Mouse (Mus musculus) forebrain, embryonic 16.5 days (tissue): ENCODE results near the gene Hibadh. TPM values are rescaled to one million over a fixed set of nuclear protein-coding genes. Genes with fewer than 3 reads are reported as not detected.

Source experiments
- ATAC-seq: fragments of 200-750 bp; cut with Nextera tagmentation; 2 replicates; pipeline ENCODE4 v1.8.0; 2017; ENCODE audit warnings: mild to moderate bottlenecking, moderate library complexity
- H3K27ac ChIP-seq: fragments of 300-500 bp; sonication (generic); 2 replicates; pipeline ENCODE4 v1.5.1; 2014; ENCODE audit warnings: low read length, control low read depth
- H3K27me3 ChIP-seq: fragments of 300-500 bp; sonication (generic); replicated peaks from 2 replicates; pipeline ENCODE4 v1.6.1; 2014; ENCODE audit warnings: low read length; ENCODE audit not compliant: control insufficient read depth, insufficient read depth
- H3K36me3 ChIP-seq: fragments of 300-500 bp; sonication (generic); 2 replicates; pipeline ENCODE4 v1.6.1; 2014; ENCODE audit not compliant: control insufficient read depth, insufficient read depth
- H3K4me1 ChIP-seq: fragments of 300-500 bp; sonication (generic); replicated peaks from 2 replicates; pipeline ENCODE4 v1.6.1; 2014; ENCODE audit warnings: low read length; ENCODE audit not compliant: control insufficient read depth, insufficient read depth
- H3K4me2 ChIP-seq: fragments of 300-500 bp; sonication (generic); 2 replicates; pipeline ENCODE4 v1.6.1; 2014; ENCODE audit warnings: mild to moderate bottlenecking, low read length, control low read depth
- H3K4me3 ChIP-seq: fragments of 300-500 bp; sonication (generic); replicated peaks from 2 replicates; pipeline ENCODE4 v1.5.1; 2014; ENCODE audit warnings: mild to moderate bottlenecking, low read length, control low read depth
- H3K9ac ChIP-seq: fragments of 300-500 bp; sonication (generic); replicated peaks from 2 replicates; pipeline ENCODE4 v1.6.1; 2014; ENCODE audit warnings: low read depth, low read length, control low read depth
- H3K9me3 ChIP-seq: fragments of 300-500 bp; sonication (generic); 2 replicates; pipeline ENCODE4 v1.6.1; 2016; ENCODE audit warnings: low read length; ENCODE audit not compliant: control insufficient read depth
- whole genome bisulfite sequencing: fragments of 180-500 bp; shearing (Covaris S2); extraction: QIAGEN DNeasy Blood & Tissue Kit; methylation state at CpG from one replicate; pipeline ENCODE4 v1.1.7; 2014; 5-methylcytosine and 5-hydroxymethylcytosine counted together
- polyA plus RNA-seq: library from polyadenylated mRNA; unstranded; fragments of >200 nt; fragmentation: Nextera tagmentation; extraction: Ambion mirVana; gene quantifications from 2 replicates; pipeline ENCODE4 v1.2.1, GENCODE M21; 2015

Gene Hibadh
- polyA plus RNA-seq, 1 experiment from 2014 or later = 50.8 TPM

DNA sequence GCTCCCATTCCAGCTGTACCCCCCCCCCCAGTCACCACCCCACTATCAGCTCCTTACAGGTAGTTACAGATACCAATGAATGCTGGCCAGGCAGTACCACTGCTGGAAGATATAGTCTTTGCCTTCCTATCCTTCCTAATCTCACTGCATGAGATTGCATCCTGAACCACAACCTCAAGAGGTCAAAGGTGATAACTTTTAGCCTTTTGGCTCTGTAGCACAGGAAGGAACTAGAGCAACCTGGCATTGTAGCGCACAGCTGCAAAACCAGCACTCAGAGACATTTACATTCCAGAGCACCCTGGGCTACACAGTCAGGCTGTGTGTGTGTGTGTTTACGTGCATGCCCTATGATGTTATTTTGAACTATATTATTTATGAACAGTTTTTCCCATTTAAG is 137.2 kb downstream of the Hibadh start:
- H3K36me3 ChIP-seq = no peaks in the 10 kb centered on the region
- no peak for ATAC-seq
- H3K9me3 ChIP-seq = no peaks in the 10 kb centered on the region
- no peaks in the 10 kb centered on the region for H3K27me3 ChIP-seq
- peaks cover 6% of the 10 kb centered on the region; the same call in 1 of the 2 replicates for H3K4me1 ChIP-seq
- H3K9ac ChIP-seq = no peak overlapping the region
- WGBS = 89% methylated on average over 2 of the region's 2 CpGs
- H3K4me2 ChIP-seq = no peak overlapping the region
- no peak overlapping the region for H3K27ac ChIP-seq
- H3K4me3 ChIP-seq = no peak overlapping the region

DNA sequence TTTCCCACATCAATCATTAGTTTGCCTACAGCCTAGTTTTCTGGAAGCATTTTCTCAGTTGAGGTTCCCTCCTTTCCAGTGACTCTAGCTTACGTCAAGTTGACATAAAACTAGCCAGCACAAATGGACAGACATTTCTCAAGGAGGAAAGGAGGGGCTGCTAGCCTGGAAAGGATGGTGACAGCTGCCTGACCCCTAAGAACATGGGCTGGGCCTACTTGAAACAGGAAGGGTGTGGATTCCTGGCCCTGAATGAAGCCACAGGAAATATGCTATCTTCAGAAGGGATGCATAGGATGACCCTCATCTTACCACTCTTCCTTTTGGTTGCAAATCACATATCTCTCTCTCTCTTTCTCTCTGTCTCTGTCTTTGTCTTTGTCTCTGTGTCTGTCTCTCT is 138.7 kb downstream of the Hibadh start:
- WGBS = 78% methylated on average over 1 of the region's 1 CpGs
- H3K4me3 ChIP-seq = no peak overlapping the region
- no peak overlapping the region for H3K27ac ChIP-seq
- no peaks in the 10 kb centered on the region for H3K27me3 ChIP-seq
- H3K36me3 ChIP-seq = no peaks in the 10 kb centered on the region
- no peaks in the 10 kb centered on the region for H3K9me3 ChIP-seq
- H3K4me2 ChIP-seq = no peak overlapping the region
- no peak overlapping the region for H3K9ac ChIP-seq
- no peaks in the 10 kb centered on the region for H3K4me1 ChIP-seq
- ATAC-seq = no peak

Other genes starting within 250 kb of the Hibadh start
- 161 and 172 TPM in 2 replicates for gene Tax1bp1, start 73.3 kb upstream of the Hibadh start, polyA plus RNA-seq